Mouse (Mus musculus) bone marrow, adult 2 months (tissue): ENCODE results near the gene Edf1.

Experiments
- CTCF ChIP-seq: fragments of 200-500 bp; IDR thresholded peaks from 2 replicates; pipeline ENCODE4 v1.5.1; 2011; ENCODE audit warnings: low read length, control low read depth; ENCODE audit not compliant: control insufficient read depth, insufficient read depth
- POLR2A ChIP-seq: fragments of 200-500 bp; IDR thresholded peaks from 2 replicates; pipeline ENCODE4 v1.6.1; 2011; ENCODE audit warnings: low read depth, mild to moderate bottlenecking, control low read depth, low read length, borderline replicate concordance; ENCODE audit not compliant: control insufficient read depth

DNA sequence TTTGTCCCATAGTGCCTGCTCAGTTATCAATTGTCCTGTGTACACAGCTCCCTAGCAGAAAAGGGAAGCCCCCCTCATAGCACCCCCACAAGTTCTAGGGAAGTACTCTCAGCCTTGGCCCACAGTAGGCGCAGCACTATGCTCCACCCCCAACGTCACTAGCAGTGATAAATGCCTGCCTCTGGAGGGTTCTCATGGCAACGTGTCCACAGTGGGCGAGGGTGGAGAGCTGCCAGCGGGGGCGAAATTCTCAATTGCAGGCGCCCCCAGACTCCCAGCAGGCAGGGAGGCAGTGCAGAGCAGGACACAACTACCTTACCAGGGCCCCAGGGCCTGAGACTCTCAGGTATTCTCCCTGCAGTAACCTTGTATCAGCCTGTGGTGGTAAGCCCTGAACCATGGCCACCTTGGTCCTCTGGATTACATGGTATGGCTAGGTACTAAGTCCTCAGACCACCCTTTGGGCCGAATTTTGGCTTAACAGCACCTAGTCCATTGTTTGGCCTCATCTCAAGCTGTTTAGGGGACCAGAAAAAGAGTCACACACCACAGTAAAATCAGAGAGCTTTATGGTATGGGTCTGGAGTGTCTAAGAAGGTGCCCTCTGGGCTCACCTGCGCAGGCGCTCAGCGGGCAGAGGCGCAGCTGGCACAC is 24.9 kb downstream of the Edf1 start:
- TF ChIP-seq POLR2A = no peak
- TF ChIP-seq CTCF = no peak
